Mouse (Mus musculus) induced T-regulatory cell, adult 2 months (primary cell): ENCODE results near the gene Tsr1.

ENCODE experiments used
- DNase-seq: peaks from one replicate; pipeline ENCODE4 v3.0.0-alpha.2; 2012; ENCODE audit warnings: low read depth

The Tsr1 gene

GRCm38 (mm10) chr11:74897678-74898516 lies at the start of gene Tsr1:
Tsr1 (plus strand) TSS chr11:74898071.
- DNase-seq = peak; percentile 94

- DNase-seq = no peak
Measured at GRCm38 (mm10) chr11:74850998-74851661, 46.7 kb upstream of the Tsr1 start.

- DNase-seq = no peak
Measured at GRCm38 (mm10) chr11:74857756-74858155, 40.1 kb upstream of the Tsr1 start.

- no peak for DNase-seq
Measured at GRCm38 (mm10) chr11:74862129-74862528, 35.7 kb upstream of the Tsr1 start.

- DNase-seq = no peak
Measured at GRCm38 (mm10) chr11:74863471-74863870, 34.4 kb upstream of the Tsr1 start.

- no peak for DNase-seq
Measured at GRCm38 (mm10) chr11:74864421-74864820, 33.5 kb upstream of the Tsr1 start.

- no peak for DNase-seq
Measured at GRCm38 (mm10) chr11:74865252-74865651, 32.6 kb upstream of the Tsr1 start.

GRCm38 (mm10) chr11:74866640-74867039 lies 31.2 kb upstream of the Tsr1 start:
- DNase-seq = no peak

GRCm38 (mm10) chr11:74867181-74867580 lies 30.7 kb upstream of the Tsr1 start:
- DNase-seq = no peak

- no peak for DNase-seq
Measured at GRCm38 (mm10) chr11:74868046-74868760, 29.7 kb upstream of the Tsr1 start.

- no peak for DNase-seq
Measured at GRCm38 (mm10) chr11:74869603-74870002, 28.3 kb upstream of the Tsr1 start.

- DNase-seq = no peak
Measured at GRCm38 (mm10) chr11:74870544-74870943, 27.3 kb upstream of the Tsr1 start.

- no peak for DNase-seq
Measured at GRCm38 (mm10) chr11:74870991-74871622, 26.8 kb upstream of the Tsr1 start.

GRCm38 (mm10) chr11:74874630-74875029 lies 23.2 kb upstream of the Tsr1 start:
- no peak for DNase-seq

- no peak for DNase-seq
Measured at GRCm38 (mm10) chr11:74876801-74877200, 21.1 kb upstream of the Tsr1 start.

GRCm38 (mm10) chr11:74880999-74881398 lies 16.9 kb upstream of the Tsr1 start:
- DNase-seq = peak; percentile 31

- no peak for DNase-seq
Measured at GRCm38 (mm10) chr11:74881979-74882378, 15.9 kb upstream of the Tsr1 start.

- DNase-seq = no peak
Measured at GRCm38 (mm10) chr11:74883098-74883497, 14.8 kb upstream of the Tsr1 start.

- DNase-seq = no peak
Measured at GRCm38 (mm10) chr11:74894619-74895018, 3.3 kb upstream of the Tsr1 start.

GRCm38 (mm10) chr11:74895980-74896900 lies 1.6 kb upstream of the Tsr1 start:
- DNase-seq = peak; percentile 73
